Mouse (Mus musculus) right cerebral cortex, postnatal 36 days (tissue): ENCODE measurements around the gene Ube2l6.

Experiments
- DNase-seq, 2 experiments: peaks; one replicate each; pipeline ENCODE4 v3.0.0; 2022; ENCODE audit warnings: low spot score in 2 of 2, mixed read lengths in 1 of 2

The Ube2l6 gene

DNA sequence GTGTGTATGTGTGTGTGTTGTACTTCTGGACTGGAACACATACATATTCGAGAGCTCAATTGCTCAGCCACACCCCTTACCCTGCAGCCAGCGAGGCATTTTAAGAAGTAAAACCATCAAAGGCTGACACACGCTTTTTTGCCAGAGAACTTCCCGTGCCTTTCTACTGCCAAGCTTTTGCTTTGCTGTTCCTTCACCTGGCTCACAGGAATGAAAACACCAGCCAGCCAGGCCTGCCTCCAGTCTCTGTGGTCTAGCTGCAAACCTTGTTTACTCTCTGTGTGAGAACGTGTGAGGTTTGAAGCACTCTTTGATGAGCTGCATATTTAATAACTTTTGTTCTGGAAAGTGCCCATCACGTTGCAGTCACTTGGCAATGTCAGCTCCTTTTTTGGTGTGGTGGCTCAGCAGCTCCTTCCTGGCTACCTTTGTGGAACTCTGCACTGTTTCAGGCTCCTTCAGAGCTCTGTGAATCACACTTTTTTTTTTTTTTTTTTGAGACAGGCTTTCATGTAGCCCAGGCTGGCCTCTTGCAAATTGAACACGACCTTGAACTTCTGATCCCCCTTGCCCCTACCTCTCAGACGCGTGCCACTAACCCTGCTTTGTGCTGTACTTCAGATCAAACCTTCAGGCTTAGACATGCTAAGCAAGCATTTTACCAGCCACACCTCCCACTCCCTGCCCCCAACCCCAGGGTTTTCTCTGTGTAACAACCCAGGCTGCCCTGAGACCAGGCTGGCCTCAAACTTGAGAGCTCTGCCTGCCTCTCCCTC, 39.4 kb downstream of the Ube2l6 start:
- DNase-seq = no peak

DNA sequence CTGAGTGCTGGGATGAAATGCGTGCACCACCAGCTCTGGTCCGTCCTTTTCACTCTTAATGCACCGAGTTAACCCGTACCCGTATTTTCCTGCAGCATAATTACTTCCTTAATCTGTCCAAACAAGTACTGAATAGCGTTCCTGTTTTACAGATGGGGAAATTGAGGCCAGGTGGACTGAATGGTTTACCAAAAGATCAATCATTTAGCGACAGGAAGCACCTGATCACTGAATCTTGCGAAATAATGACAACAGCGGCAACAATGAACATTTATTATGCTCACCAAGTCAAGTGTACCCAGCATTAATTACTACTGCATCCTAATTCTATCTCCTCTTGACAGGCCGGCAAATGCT, 39.9 kb downstream of the Ube2l6 start, which contains the start of gene Slc43a1:
Gene Slc43a1 (plus strand): TSS at position 258 of the 357 bp plus-strand sequence.
- no peak for DNase-seq

DNA sequence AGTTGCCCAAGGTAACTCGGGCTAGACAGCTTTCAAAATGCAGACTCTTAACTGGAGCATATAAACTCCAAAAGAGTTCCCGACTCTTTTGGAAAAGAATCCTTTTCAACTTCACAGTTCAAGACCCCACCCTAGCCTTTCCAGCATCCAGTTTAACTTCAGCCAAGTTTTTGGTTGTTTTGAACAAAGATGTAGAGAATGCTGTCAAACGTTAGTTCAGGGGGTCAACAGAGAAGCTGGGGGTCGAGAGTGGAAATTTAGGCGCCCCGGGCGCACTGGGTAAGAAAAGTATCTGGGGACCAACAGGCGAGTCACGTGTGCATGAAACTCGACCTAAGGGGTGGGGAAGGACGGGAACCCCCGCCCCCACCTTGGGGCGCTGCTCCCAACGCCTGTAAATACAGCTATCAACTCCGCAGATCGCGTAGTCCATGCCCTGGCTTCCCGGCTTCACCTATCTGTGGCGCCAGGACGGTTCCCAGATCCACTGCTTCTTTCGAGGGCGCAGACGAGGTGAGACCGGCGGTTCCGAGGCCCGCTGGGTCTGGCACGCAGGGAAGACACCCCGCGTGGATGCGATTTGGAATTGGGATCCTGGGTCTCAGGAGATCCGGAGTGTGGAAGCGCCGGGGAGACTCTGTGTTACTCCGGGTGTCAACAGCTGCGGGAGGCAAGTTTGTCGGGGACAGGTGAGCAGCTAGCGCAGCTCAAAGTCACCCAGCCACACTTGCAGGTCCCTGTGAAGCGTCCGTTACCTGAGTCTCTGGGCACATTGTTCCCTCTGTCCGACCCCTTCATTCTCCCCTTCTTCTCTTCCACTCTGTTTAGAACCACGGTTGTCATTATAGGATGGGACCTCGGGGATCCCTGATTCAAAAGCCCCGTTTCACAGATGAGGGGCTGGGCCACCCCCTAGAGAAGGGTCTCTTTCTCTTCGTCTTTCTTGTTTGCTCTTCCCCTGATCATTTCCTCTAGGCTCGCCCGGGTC, 40.7 kb downstream of the Ube2l6 start:
- no peak for DNase-seq

DNA sequence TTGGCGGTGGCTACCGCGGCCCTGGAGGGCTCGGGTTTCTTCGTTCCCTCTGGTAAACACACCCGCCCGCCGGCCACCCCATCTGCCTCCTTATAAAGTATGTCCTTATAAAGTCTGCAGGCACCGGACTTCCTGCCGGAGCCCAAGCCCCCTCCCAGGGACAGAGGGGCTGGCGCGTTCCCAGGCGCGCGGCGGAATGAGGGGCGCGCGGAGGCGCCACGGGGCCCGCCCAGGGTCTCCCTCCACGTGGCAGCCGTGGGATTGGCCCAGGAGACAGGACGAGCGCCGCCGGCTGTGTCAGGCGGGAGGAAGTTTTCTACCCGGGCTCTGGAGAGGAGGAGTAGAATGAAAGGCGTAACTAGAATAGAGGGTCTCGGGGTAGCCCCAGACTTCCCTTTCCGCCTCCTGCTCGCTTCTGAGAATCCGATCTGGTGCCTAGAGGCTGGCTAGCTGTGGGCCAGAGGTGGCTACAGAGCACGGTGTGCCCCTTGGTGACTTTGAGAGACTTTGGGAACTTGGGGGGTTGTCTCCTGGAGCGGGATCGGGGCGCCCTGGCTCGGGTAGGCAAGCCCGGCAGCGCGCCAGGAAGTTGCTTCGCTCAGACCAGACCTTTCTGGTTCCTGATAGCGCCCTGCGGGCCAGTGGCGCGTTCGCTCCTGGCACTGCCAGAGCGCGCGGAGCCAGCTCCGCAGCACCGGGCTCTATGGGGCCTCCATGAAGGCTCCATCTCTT, 41.6 kb downstream of the Ube2l6 start:
- DNase-seq = no peak

DNA sequence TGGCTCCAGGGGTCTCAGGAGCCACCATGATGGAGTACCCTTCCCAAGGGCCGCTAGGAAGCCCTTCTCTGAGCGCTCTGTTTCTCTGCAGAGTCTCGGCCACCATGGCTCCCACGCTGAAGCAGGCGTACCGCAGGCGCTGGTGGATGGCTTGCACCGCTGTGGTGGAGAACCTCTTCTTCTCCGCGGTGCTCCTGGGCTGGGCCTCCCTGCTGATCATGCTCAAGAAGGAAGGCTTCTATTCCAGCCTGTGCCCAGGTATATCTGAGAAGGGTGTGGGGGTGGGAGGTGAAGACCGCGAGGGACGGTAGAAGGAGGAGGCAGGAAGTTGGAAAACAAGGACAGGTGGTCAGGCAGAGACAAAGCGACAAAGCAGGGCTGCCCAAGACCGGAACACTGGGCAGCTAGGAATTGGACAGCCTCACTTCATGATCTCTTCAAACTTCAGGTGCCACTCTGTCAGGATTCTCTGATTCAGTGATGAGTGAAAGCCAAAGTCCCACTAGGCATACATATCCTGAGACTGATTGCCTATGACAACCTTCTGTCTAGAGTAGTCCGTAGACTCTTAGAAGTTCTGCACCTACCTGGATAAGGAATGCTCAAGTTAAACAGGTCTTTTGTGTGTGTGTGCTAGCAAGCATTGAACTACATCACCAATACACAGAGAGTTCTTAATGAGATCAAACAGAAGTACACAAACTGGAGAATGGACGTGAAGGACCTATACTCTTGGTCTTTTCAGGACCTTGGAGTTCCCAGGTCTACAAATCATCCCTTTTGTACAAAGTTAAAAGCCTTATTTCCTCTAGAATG, 42.3 kb downstream of the Ube2l6 start:
- DNase-seq = no peak

DNA sequence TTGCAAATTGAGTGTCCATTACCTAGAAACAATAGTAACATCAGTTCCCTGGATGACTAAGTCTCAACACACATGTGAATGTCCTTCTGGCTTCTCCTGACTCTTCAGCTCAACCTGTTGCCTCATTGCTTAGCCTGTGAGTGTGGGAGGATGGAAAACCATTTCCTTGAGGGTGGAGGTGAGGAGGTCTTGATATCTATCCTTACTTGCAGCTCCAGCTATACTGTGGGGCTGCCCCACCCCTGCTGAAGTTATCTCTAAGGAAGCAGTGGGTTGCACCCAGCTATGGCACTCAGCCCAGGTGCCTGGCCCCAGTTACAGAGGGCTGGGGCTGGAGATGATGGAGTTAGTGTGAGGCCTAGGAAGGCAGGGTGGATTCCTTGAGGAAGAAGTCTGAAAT, 43.3 kb downstream of the Ube2l6 start:
- no peak for DNase-seq

DNA sequence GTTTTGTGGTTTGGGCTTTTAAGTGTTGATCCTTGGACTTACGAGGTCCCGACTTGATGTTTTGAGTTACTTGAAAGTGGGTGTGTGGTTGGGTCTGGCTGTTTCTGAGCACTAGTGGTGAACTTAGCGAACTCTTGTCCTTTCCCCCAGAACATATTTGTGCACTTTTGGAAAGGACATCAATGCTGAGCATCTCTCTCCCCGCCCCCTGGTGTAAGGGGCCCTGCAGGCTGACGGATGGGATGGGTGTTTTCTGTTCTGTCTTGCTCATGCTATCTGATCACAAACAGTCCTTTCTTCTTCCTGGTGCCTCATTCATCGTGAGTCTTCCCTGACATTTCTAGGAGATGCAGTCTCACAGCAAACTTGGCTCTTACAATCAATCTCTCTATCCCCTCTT, 45.0 kb downstream of the Ube2l6 start:
- DNase-seq = no peak

DNA sequence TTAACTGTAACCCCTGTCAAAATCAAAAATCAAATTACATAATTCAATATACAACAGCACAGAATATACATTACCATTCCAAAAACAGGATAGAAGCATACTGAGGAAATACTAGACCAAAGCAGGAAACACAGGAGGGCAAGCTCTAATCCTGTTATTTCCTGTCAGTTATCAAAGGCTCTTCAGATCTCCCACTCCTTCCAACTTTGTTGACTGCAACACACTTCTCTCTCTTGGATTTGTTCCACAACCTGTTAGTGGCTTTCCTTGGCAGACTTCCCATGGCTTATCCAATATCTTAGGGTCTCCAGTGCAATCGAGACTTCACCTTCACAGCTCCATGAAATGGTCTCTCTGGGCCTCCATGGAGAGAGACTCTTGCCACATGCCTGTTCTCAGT, 46.6 kb downstream of the Ube2l6 start:
- DNase-seq = no peak

DNA sequence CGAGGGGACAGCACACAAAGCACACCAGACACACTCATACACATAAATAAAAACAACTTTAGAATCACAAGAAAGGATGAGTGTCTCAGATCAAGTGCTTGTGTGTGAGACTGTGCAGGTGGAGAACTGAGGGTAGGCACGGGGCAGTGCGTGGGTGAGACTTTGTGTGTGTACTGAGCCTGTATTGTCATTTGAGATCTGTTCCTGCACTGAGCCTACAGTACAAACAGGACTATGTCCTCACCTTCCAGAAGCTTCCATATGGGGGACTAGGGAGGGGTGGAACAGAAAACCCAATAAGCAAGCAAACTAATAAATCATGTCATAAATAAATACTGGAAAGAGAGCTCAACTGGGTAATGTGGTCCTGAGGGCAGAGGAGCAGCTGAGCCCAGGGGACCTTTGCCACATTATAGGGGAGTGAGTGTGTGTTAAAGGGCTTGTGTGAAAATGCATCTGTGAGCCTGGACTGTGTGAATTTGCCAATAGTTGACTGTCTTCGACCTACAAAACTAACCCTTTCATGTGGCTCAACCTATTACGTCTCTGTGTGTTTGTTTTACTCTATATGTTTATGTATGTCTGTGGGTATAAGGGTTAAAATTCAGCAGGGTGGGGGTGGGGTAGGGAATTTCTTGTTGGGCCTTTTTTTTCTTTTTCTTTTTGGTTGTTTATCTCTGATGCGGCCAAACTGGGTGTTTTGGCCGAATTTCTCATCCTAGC, 51.9 kb downstream of the Ube2l6 start:
- no peak for DNase-seq

DNA sequence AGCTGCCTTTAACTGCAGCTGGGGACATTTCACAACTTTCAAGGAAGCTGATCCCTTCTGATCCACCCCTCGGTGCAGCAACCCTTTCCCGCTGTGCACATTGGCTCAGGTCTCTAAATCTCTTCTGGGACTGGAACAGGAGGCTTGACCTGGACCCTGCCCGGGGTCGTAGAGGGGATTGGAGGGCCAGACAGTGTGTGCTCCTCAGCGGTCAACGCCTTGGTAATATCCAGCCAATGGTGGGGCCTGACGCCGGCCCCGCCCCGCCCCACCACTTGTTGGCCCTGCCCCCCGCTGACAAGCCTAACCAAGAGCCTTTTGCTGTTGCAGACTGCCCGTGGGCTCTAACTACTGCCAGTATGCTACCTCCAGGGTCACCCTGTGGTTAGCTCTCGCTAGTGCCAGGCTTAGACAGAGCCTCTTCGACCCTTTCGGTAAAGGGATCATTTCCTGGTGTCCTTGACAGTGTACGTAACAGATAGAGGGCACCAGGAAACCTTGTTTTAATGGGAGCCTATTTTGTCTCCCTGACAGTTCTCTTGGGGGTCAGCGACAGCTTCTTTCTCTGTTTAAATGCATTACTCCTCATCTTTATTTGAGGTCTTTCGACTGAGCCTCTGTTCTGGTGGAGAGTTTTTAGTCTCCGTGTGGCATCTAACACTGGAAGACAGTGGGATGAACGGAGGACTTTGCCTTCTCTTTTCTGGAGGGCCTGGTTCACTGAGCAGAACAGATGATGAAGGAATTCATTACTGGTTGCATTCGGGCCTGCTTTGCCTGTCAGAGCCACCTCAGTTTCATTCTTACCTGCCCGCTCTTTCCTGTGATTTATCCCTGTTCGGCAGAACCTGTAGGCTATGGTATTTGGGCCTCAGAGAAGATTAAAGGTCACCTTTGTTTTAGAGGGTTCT, 52.8 kb downstream of the Ube2l6 start:
- DNase-seq = no peak

DNA sequence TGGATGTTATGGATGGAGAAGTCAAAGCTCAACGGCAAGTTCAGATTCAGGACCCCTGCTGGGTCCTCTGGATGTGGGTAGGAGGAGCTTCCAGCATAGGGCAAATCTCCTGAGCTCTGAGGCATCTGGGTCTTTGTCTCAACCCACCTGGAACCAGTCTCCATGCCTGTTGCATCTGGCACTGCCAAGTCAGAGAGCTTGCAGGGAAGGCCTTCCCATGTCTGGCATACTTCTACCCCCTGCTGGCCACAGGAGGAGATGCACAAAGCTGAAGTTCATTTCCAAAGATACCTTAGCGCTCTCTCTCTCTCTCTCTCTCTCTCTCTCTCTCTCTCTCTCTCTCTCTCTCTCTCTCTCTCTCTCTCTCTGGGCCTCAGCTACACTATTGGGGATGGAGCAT, 57.1 kb downstream of the Ube2l6 start:
- no peak for DNase-seq

DNA sequence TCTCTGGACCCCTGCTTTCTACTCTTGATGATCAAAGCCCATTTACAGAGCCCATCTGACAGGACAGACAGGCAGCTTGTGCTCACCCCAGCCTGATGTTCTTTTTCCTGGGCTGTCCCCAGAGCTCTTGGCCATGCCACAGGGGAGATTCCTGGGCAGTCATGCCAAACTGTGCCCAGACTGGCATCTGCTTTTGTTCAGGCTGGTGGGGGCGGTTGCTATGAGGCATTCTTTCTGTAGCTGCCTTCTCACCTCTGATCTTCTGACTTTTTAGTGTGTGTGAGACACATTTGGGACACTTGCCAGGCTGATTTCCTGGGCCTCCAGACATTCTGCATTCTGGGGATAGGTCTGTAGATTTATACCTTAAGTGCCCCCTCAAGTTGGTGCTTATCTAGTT, 59.9 kb downstream of the Ube2l6 start:
- DNase-seq = no peak
